Mouse (Mus musculus): Measurements from ENCODE around the gene Ddx52.

Ddx52 gene

GRCm38 (mm10) chr11:83941950-83942840 is at the start of gene Ddx52:
TSS of gene Ddx52 (plus strand) at chr11:83942062.
- peak; percentile 83 for DNase-seq (ENCODE audit: low read depth)

- DNase-seq (ENCODE audit: low read depth) = no peak
These were observed 48.5 kb upstream of the Ddx52 start for GRCm38 (mm10) chr11:83893325-83893724.

GRCm38 (mm10) chr11:83896430-83897410 is 45.1 kb upstream of the Ddx52 start:
- DNase-seq (ENCODE audit: low read depth) = no peak

- no peak for DNase-seq (ENCODE audit: low read depth)
These were observed 44.3 kb upstream of the Ddx52 start for GRCm38 (mm10) chr11:83897569-83897968.

- DNase-seq (ENCODE audit: low read depth) = no peak
These were observed 39.0 kb upstream of the Ddx52 start for GRCm38 (mm10) chr11:83902812-83903211.

GRCm38 (mm10) chr11:83905756-83906155 is 36.1 kb upstream of the Ddx52 start:
- no peak for DNase-seq (ENCODE audit: low read depth)

- DNase-seq (ENCODE audit: low read depth) = no peak
These were observed 33.5 kb upstream of the Ddx52 start for GRCm38 (mm10) chr11:83908376-83908775.

GRCm38 (mm10) chr11:83913824-83914311 is 28.0 kb upstream of the Ddx52 start:
- DNase-seq (ENCODE audit: low read depth) = no peak

GRCm38 (mm10) chr11:83914501-83914900 is 27.4 kb upstream of the Ddx52 start:
- no peak for DNase-seq (ENCODE audit: low read depth)

GRCm38 (mm10) chr11:83922600-83922999 is 19.3 kb upstream of the Ddx52 start:
- DNase-seq (ENCODE audit: low read depth) = no peak

GRCm38 (mm10) chr11:83927097-83927496 is 14.8 kb upstream of the Ddx52 start:
- no peak for DNase-seq (ENCODE audit: low read depth)

GRCm38 (mm10) chr11:83932506-83933106 is 9.3 kb upstream of the Ddx52 start:
- no peak for DNase-seq (ENCODE audit: low read depth)

GRCm38 (mm10) chr11:83933376-83933775 is 8.5 kb upstream of the Ddx52 start:
- no peak for DNase-seq (ENCODE audit: low read depth)

- DNase-seq (ENCODE audit: low read depth) = peak; percentile 43
These were observed 5.7 kb upstream of the Ddx52 start for GRCm38 (mm10) chr11:83935986-83936665.

GRCm38 (mm10) chr11:83938556-83938955 is 3.3 kb upstream of the Ddx52 start:
- DNase-seq (ENCODE audit: low read depth) = no peak

- no peak for DNase-seq (ENCODE audit: low read depth)
These were observed 15.0 kb downstream of the Ddx52 start for GRCm38 (mm10) chr11:83956822-83957221.

- no peak for DNase-seq (ENCODE audit: low read depth)
These were observed 20.1 kb downstream of the Ddx52 start for GRCm38 (mm10) chr11:83961983-83962382.

GRCm38 (mm10) chr11:83963991-83964921 is 22.4 kb downstream of the Ddx52 start, which contains the start of gene Synrg:
TSS of gene Synrg (plus strand) at chr11:83964428.
- peak; percentile 38 for DNase-seq (ENCODE audit: low read depth)

- DNase-seq (ENCODE audit: low read depth) = no peak
These were observed 25.8 kb downstream of the Ddx52 start for GRCm38 (mm10) chr11:83967436-83968204.

Measured in fibroblast of lung, adult 2 months (primary cell).